Mouse (Mus musculus) midbrain, embryonic 13.5 days (tissue): ENCODE results near the gene Stard13. TPM values are rescaled to one million over a fixed set of nuclear protein-coding genes. Genes with fewer than 3 reads are reported as not detected.

Experiments used
- ATAC-seq: fragments of 200-750 bp; cut with Nextera tagmentation; 2 replicates; pipeline ENCODE4 v1.8.0; 2017; ENCODE audit warnings: mild to moderate bottlenecking, moderate TSS enrichment, moderate library complexity
- H3K27ac ChIP-seq: fragments of 300-500 bp; sonication (generic); 2 replicates; pipeline ENCODE4 v1.5.1; 2015; ENCODE audit warnings: inconsistent platforms, mild to moderate bottlenecking, moderate library complexity
- H3K27me3 ChIP-seq: fragments of 300-500 bp; sonication (generic); 2 replicates; pipeline ENCODE4 v1.6.1; 2015; ENCODE audit warnings: mild to moderate bottlenecking, inconsistent platforms
- H3K36me3 ChIP-seq: fragments of 300-500 bp; sonication (generic); 2 replicates; pipeline ENCODE4 v1.6.1; 2015; ENCODE audit warnings: mild to moderate bottlenecking, inconsistent platforms
- H3K4me1 ChIP-seq: fragments of 300-500 bp; sonication (generic); replicated peaks from 2 replicates; pipeline ENCODE4 v1.6.1; 2015; ENCODE audit warnings: inconsistent platforms
- H3K4me2 ChIP-seq: fragments of 300-500 bp; sonication (generic); replicated peaks from 2 replicates; pipeline ENCODE4 v1.6.1; 2015; ENCODE audit warnings: moderate library complexity, mild to moderate bottlenecking, inconsistent platforms
- H3K4me3 ChIP-seq: fragments of 300-500 bp; sonication (generic); replicated peaks from 2 replicates; pipeline ENCODE4 v1.5.1; 2015; ENCODE audit warnings: mild to moderate bottlenecking, inconsistent platforms
- H3K9ac ChIP-seq: fragments of 300-500 bp; sonication (generic); replicated peaks from 2 replicates; pipeline ENCODE4 v1.6.1; 2015; ENCODE audit warnings: mild to moderate bottlenecking, inconsistent platforms
- H3K9me3 ChIP-seq: fragments of 300-500 bp; sonication (generic); 2 replicates; pipeline ENCODE4 v1.6.1; 2016; ENCODE audit warnings: mild to moderate bottlenecking, inconsistent platforms
- WGBS: fragments of 180-500 bp; shearing (Covaris S2); methylation state at CpG from one replicate; pipeline ENCODE4 v1.1.7; 2015; 5-methylcytosine and 5-hydroxymethylcytosine counted together
- polyA plus RNA-seq: library from polyadenylated mRNA; unstranded; fragments of >200 nt; fragmentation: Nextera tagmentation; extraction: Ambion mirVana; gene quantifications from 2 replicates; pipeline ENCODE4 v1.2.1, GENCODE M21; 2015

Gene Stard13
- polyA plus RNA-seq, 1 experiment from 2014 or later: 3.9 TPM

GRCm38 (mm10) chr5:151077953-151078352, 155.7 kb downstream of the Stard13 start:
- Histone ChIP-seq H3K36me3 (no peaks in the 10 kb centered on the region), H3K9ac (no peak overlapping the region), H3K4me1 (no peaks in the 10 kb centered on the region), H3K27me3 (no peaks in the 10 kb centered on the region), H3K4me3 (no peak overlapping the region), H3K4me2 (no peak overlapping the region), H3K27ac (no peak overlapping the region), H3K9me3 (no peaks in the 10 kb centered on the region)
- ATAC-seq: no peak
- 96% methylated on average over 2 of the region's 2 CpGs for WGBS

GRCm38 (mm10) chr5:151076917-151077316, 156.7 kb downstream of the Stard13 start:
- H3K36me3 ChIP-seq: no peaks in the 10 kb centered on the region
- no peak overlapping the region for H3K4me2 ChIP-seq
- 63% methylated on average over 3 of the region's 3 CpGs for WGBS
- no peaks in the 10 kb centered on the region for H3K4me1 ChIP-seq
- H3K9me3 ChIP-seq: no peaks in the 10 kb centered on the region
- ATAC-seq: no peak
- no peak overlapping the region for H3K4me3 ChIP-seq
- H3K9ac ChIP-seq: no peak overlapping the region
- no peaks in the 10 kb centered on the region for H3K27me3 ChIP-seq
- H3K27ac ChIP-seq: 0 out of 2 replicates have a peak overlapping the region, but pooled peaks have one; percentile 39

- 89% methylated on average over 4 of the region's 4 CpGs for WGBS
Observed at GRCm38 (mm10) chr5:151074282-151074681, 159.4 kb downstream of the Stard13 start.

GRCm38 (mm10) chr5:151071430-151071829, 162.2 kb downstream of the Stard13 start:
- no peaks in the 10 kb centered on the region for H3K27me3 ChIP-seq
- WGBS: 78% methylated on average over 6 of the region's 6 CpGs
- no peak overlapping the region for H3K4me3 ChIP-seq
- no peaks in the 10 kb centered on the region for H3K36me3 ChIP-seq
- no peaks in the 10 kb centered on the region for H3K9me3 ChIP-seq
- ATAC-seq: no peak
- H3K4me2 ChIP-seq: no peak overlapping the region
- H3K27ac ChIP-seq: no peak overlapping the region
- no peak overlapping the region for H3K9ac ChIP-seq
- H3K4me1 ChIP-seq: no peaks in the 10 kb centered on the region

More at GRCm38 (mm10) chr5:151074282-151074681, 159.4 kb downstream of the Stard13 start:
- no peak overlapping the region for H3K27ac ChIP-seq
- no peak overlapping the region for H3K4me3 ChIP-seq
- no peaks in the 10 kb centered on the region for H3K4me1 ChIP-seq
- no peaks in the 10 kb centered on the region for H3K27me3 ChIP-seq
- no peak for ATAC-seq
- no peaks in the 10 kb centered on the region for H3K36me3 ChIP-seq
- no peak overlapping the region for H3K4me2 ChIP-seq
- no peaks in the 10 kb centered on the region for H3K9me3 ChIP-seq
- H3K9ac ChIP-seq: no peak overlapping the region

- Histone ChIP-seq H3K4me1 (no peaks in the 10 kb centered on the region), H3K27me3 (no peaks in the 10 kb centered on the region), H3K9ac (no peak overlapping the region), H3K36me3 (no peaks in the 10 kb centered on the region), H3K4me3 (no peak overlapping the region), H3K9me3 (no peaks in the 10 kb centered on the region), H3K27ac (no peak overlapping the region), H3K4me2 (no peak overlapping the region)
- no peak for ATAC-seq
- 82% methylated on average over 6 of the region's 6 CpGs for WGBS
Observed at GRCm38 (mm10) chr5:151070896-151071295, 162.7 kb downstream of the Stard13 start.

GRCm38 (mm10) chr5:151069569-151069968, 164.1 kb downstream of the Stard13 start:
- Histone ChIP-seq H3K9me3 (no peaks in the 10 kb centered on the region), H3K9ac (no peak overlapping the region), H3K4me2 (no peak overlapping the region), H3K4me3 (no peak overlapping the region), H3K27me3 (no peaks in the 10 kb centered on the region), H3K27ac (no peak overlapping the region), H3K36me3 (no peaks in the 10 kb centered on the region), H3K4me1 (no peaks in the 10 kb centered on the region)
- ATAC-seq: no peak
- WGBS: 91% methylated on average over 2 of the region's 2 CpGs

- Histone ChIP-seq H3K9ac (no peak overlapping the region), H3K36me3 (no peaks in the 10 kb centered on the region), H3K4me1 (no peaks in the 10 kb centered on the region), H3K4me2 (no peak overlapping the region), H3K27me3 (no peaks in the 10 kb centered on the region), H3K9me3 (no peaks in the 10 kb centered on the region), H3K4me3 (no peak overlapping the region), H3K27ac (no peak overlapping the region)
- no peak for ATAC-seq
- WGBS: 90% methylated on average over 5 of the region's 5 CpGs
Observed at GRCm38 (mm10) chr5:151066016-151066415, 167.6 kb downstream of the Stard13 start.

- Histone ChIP-seq H3K27me3 (no peaks in the 10 kb centered on the region), H3K4me3 (no peak overlapping the region), H3K4me1 (no peaks in the 10 kb centered on the region), H3K36me3 (no peaks in the 10 kb centered on the region), H3K9me3 (no peaks in the 10 kb centered on the region), H3K27ac (no peak overlapping the region), H3K9ac (no peak overlapping the region), H3K4me2 (no peak overlapping the region)
- 94% methylated on average over 1 of the region's 1 CpGs for WGBS
- no peak for ATAC-seq
Observed at GRCm38 (mm10) chr5:151065228-151065627, 168.4 kb downstream of the Stard13 start.

- no peaks in the 10 kb centered on the region for H3K9me3 ChIP-seq
- H3K27me3 ChIP-seq: no peaks in the 10 kb centered on the region
- no peak overlapping the region for H3K9ac ChIP-seq
- 100% methylated on average over 2 of the region's 2 CpGs for WGBS
- H3K4me1 ChIP-seq: no peaks in the 10 kb centered on the region
- H3K4me2 ChIP-seq: no peak overlapping the region
- no peak for ATAC-seq
- no peak overlapping the region for H3K4me3 ChIP-seq
- H3K27ac ChIP-seq: no peak overlapping the region
- no peaks in the 10 kb centered on the region for H3K36me3 ChIP-seq
Observed at GRCm38 (mm10) chr5:151061942-151062341, 171.7 kb downstream of the Stard13 start.

- 88% methylated on average over 12 of the region's 12 CpGs for WGBS
- H3K4me3 ChIP-seq: no peak overlapping the region
- no peaks in the 10 kb centered on the region for H3K9me3 ChIP-seq
- H3K27me3 ChIP-seq: no peaks in the 10 kb centered on the region
- no peak overlapping the region for H3K27ac ChIP-seq
- H3K9ac ChIP-seq: no peak overlapping the region
- peak; percentile 25; the same call in 1 of the 2 replicates for ATAC-seq
- H3K4me1 ChIP-seq: no peaks in the 10 kb centered on the region; the same call in 1 of the 2 replicates
- H3K36me3 ChIP-seq: no peaks in the 10 kb centered on the region
- H3K4me2 ChIP-seq: no peak overlapping the region
Observed at GRCm38 (mm10) chr5:151060476-151060875, 173.2 kb downstream of the Stard13 start.

- peaks cover 4% of the 10 kb centered on the region for H3K4me1 ChIP-seq
- H3K9ac ChIP-seq: no peak overlapping the region
- no peak overlapping the region for H3K4me2 ChIP-seq
- no peaks in the 10 kb centered on the region for H3K36me3 ChIP-seq
- ATAC-seq: no peak
- no peaks in the 10 kb centered on the region for H3K27me3 ChIP-seq
- 88% methylated on average over 5 of the region's 5 CpGs for WGBS
- H3K9me3 ChIP-seq: no peaks in the 10 kb centered on the region
- no peak overlapping the region for H3K4me3 ChIP-seq
- no peak overlapping the region for H3K27ac ChIP-seq
Observed at GRCm38 (mm10) chr5:151059772-151060171, 173.9 kb downstream of the Stard13 start.

- Histone ChIP-seq H3K9ac (no peak overlapping the region), H3K27ac (no peak overlapping the region), H3K4me2 (no peak overlapping the region), H3K36me3 (no peaks in the 10 kb centered on the region), H3K4me1 (peaks cover 7% of the 10 kb centered on the region), H3K27me3 (no peaks in the 10 kb centered on the region), H3K9me3 (no peaks in the 10 kb centered on the region), H3K4me3 (no peak overlapping the region)
- no peak for ATAC-seq
- whole genome bisulfite sequencing: 93% methylated on average over 10 of the region's 10 CpGs
Observed at GRCm38 (mm10) chr5:151059352-151059751, 174.3 kb downstream of the Stard13 start.

GRCm38 (mm10) chr5:151057716-151058115, 175.9 kb downstream of the Stard13 start:
- no peak overlapping the region for H3K9ac ChIP-seq
- ATAC-seq: no peak
- no peak overlapping the region for H3K4me2 ChIP-seq
- H3K27ac ChIP-seq: no peak overlapping the region
- H3K27me3 ChIP-seq: no peaks in the 10 kb centered on the region
- H3K36me3 ChIP-seq: no peaks in the 10 kb centered on the region
- peaks cover 11% of the 10 kb centered on the region for H3K4me1 ChIP-seq
- no peaks in the 10 kb centered on the region for H3K9me3 ChIP-seq
- H3K4me3 ChIP-seq: no peak overlapping the region
- 93% methylated on average over 5 of the region's 5 CpGs for WGBS
